Mouse (Mus musculus) embryonic facial prominence, embryonic 10.5 days (tissue): ENCODE results near the gene Rexo5. TPM values are rescaled to one million over a fixed set of nuclear protein-coding genes. Genes with fewer than 3 reads are reported as not detected.
A peak's percentile ranks its signal among the peaks of the same experiment; 100 is the strongest.

Experiments
- DNase-seq: peaks from one replicate; pipeline ENCODE4 v3.0.0-alpha.2; 2017; ENCODE audit warnings: low spot score
- H3K27ac ChIP-seq: fragments of 300-500 bp; sonication (generic); replicated peaks from 2 replicates; pipeline ENCODE4 v1.5.1; 2016; ENCODE audit warnings: mild to moderate bottlenecking
- H3K27me3 ChIP-seq: fragments of 300-500 bp; sonication (generic); replicated peaks from 2 replicates; pipeline ENCODE4 v1.6.1; 2016; ENCODE audit warnings: low read depth, mild to moderate bottlenecking; ENCODE audit not compliant: poor library complexity, severe bottlenecking
- H3K36me3 ChIP-seq: fragments of 300-500 bp; sonication (generic); replicated peaks from 2 replicates; pipeline ENCODE4 v1.6.1; 2016; ENCODE audit warnings: mild to moderate bottlenecking, moderate library complexity
- H3K4me1 ChIP-seq: fragments of 300-500 bp; sonication (generic); 2 replicates; pipeline ENCODE4 v1.6.1; 2016
- H3K4me3 ChIP-seq: fragments of 300-500 bp; sonication (generic); 2 replicates; pipeline ENCODE4 v1.5.1; 2016; ENCODE audit warnings: mild to moderate bottlenecking, moderate library complexity
- H3K9me3 ChIP-seq: fragments of 300-500 bp; sonication (generic); 2 replicates; pipeline ENCODE4 v1.6.1; 2016; ENCODE audit warnings: mild to moderate bottlenecking
- WGBS: fragments of 180-500 bp; shearing (Covaris S2); methylation state at CpG from one replicate; pipeline ENCODE4 v1.1.7; 2016; 5-methylcytosine and 5-hydroxymethylcytosine counted together
- polyA plus RNA-seq: library from polyadenylated mRNA; unstranded; fragments of >200 nt; fragmentation: Nextera tagmentation; extraction: Ambion mirVana; gene quantifications from 2 replicates; pipeline ENCODE4 v1.2.1, GENCODE M21; 2016

Rexo5 gene
- polyA plus RNA-seq, 1 experiment from 2014 or later = 27.1 TPM

- H3K27ac ChIP-seq = no peak overlapping the region
- no peak for DNase-seq
- no peaks in the 10 kb centered on the region for H3K27me3 ChIP-seq
- H3K4me3 ChIP-seq = no peak overlapping the region
- no peaks in the 10 kb centered on the region for H3K9me3 ChIP-seq
- peaks cover 10% of the 10 kb centered on the region for H3K4me1 ChIP-seq
- WGBS = 90% methylated on average over 3 of the region's 3 CpGs
- peaks cover 75% of the 10 kb centered on the region for H3K36me3 ChIP-seq
Measured at GRCm38 (mm10) chr7:119789024-119789423, 4.8 kb upstream of the Rexo5 start.

- Histone ChIP-seq H3K27me3 (no peaks in the 10 kb centered on the region), H3K9me3 (no peaks in the 10 kb centered on the region), H3K4me3 (peak overlapping the region; percentile 82), H3K27ac (peak overlapping the region; percentile 94), H3K4me1 (peaks cover 17% of the 10 kb centered on the region), H3K36me3 (peaks cover 34% of the 10 kb centered on the region)
- WGBS = 1% methylated on average over 21 of the region's 21 CpGs
- DNase-seq = no peak
Measured at GRCm38 (mm10) chr7:119794251-119794638, 439 bp downstream of the Rexo5 start.

DNA sequence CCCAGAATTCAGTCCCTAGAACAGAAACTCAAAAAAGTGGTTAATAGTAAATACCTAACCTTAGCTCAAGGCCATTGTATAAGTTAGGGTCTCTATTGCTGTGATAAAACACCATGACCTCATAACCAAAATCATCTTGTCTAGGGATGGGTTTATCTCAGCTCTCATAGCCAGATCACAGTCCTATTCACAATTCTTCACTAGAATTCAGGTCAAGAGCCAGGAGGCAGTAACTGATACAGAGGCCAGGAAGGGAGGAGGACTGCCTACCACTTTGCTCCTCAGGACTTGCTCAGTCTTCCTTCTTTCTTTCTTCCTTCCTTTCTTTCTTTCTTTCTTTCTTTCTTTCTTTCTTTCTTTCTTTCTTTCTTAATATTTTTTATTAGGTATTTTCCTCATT is 1.5 kb downstream of the Rexo5 start:
- Histone ChIP-seq H3K4me3 (peak overlapping the region; percentile 82), H3K27me3 (no peaks in the 10 kb centered on the region), H3K4me1 (peaks cover 17% of the 10 kb centered on the region), H3K27ac (no peak overlapping the region), H3K9me3 (no peaks in the 10 kb centered on the region), H3K36me3 (peaks cover 34% of the 10 kb centered on the region)
- DNase-seq = no peak

GRCm38 (mm10) chr7:119800488-119800887 is 6.7 kb downstream of the Rexo5 start:
- WGBS = 97% methylated on average over 3 of the region's 3 CpGs

DNA sequence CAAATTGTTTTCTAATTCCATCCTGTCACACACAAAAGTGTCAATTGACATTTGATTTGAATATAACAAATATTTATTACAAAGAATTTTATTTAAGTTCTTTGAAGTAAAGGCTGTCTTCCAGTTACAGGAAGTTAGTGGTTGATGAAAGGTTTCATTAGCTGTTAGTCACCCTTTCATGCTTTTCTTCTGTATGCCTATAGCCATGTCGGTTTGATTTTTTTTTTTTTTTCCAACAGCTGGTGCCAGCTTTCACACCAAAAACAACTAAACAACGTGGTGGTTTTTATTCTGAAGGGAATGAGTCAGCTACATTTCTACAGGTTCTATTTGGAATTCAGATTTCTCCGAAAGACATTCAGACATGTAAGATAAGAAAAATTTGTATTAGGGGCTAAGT is 7.2 kb downstream of the Rexo5 start:
- peaks cover 53% of the 10 kb centered on the region for H3K36me3 ChIP-seq
- WGBS = 88% methylated on average over 3 of the region's 3 CpGs

More at GRCm38 (mm10) chr7:119800488-119800887, 6.7 kb downstream of the Rexo5 start:
- DNase-seq = no peak
- Histone ChIP-seq H3K4me1 (peaks cover under 1% of the 10 kb centered on the region; the same call in 1 of the 2 replicates), H3K4me3 (no peak overlapping the region), H3K36me3 (peaks cover 48% of the 10 kb centered on the region), H3K27ac (no peak overlapping the region), H3K9me3 (0 out of 2 replicates have a peak, but pooled peaks cover 2% of the 10 kb centered on the region), H3K27me3 (no peaks in the 10 kb centered on the region)

GRCm38 (mm10) chr7:119807396-119807795 is 13.6 kb downstream of the Rexo5 start:
- Histone ChIP-seq H3K27ac (no peak overlapping the region), H3K9me3 (no peaks in the 10 kb centered on the region), H3K4me3 (no peak overlapping the region), H3K27me3 (no peaks in the 10 kb centered on the region), H3K4me1 (no peaks in the 10 kb centered on the region), H3K36me3 (peaks cover 79% of the 10 kb centered on the region)
- 93% methylated on average over 5 of the region's 5 CpGs for WGBS
- DNase-seq = no peak

More for the DNA sequence above, 7.2 kb downstream of the Rexo5 start:
- Histone ChIP-seq H3K4me3 (no peak overlapping the region), H3K9me3 (0 out of 2 replicates have a peak, but pooled peaks cover 2% of the 10 kb centered on the region), H3K27ac (no peak overlapping the region), H3K4me1 (no peaks in the 10 kb centered on the region), H3K27me3 (no peaks in the 10 kb centered on the region)
- no peak for DNase-seq

- Histone ChIP-seq H3K4me3 (no peak overlapping the region), H3K36me3 (peaks cover 87% of the 10 kb centered on the region)
- 92% methylated on average over 3 of the region's 3 CpGs for WGBS
Measured at GRCm38 (mm10) chr7:119808723-119809122, 14.9 kb downstream of the Rexo5 start.

DNA sequence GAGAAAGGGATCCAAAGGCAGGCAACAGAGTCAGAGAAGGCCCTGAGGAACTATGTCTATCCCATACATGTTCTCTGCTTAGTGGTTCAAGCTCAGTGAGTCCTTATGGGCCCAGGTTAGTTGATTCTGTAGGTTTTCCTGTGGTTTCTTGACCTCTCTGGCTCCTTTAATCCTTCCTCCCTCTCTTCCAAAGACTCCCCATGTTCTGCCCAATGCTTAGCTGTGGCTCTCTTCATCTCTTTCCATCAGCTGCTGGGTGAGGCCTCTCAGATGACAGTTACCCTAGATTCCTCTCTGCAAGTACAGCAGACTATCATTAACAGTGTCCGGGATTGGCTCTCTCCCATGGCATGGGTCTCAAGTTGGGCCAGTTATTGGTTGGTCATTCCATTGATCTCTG is 41.6 kb downstream of the Rexo5 start:
- 91% methylated on average over 1 of the region's 1 CpGs for WGBS
- DNase-seq = no peak

More at GRCm38 (mm10) chr7:119808723-119809122, 14.9 kb downstream of the Rexo5 start:
- H3K9me3 ChIP-seq = no peaks in the 10 kb centered on the region
- H3K27ac ChIP-seq = no peak overlapping the region
- DNase-seq = no peak
- H3K4me1 ChIP-seq = no peaks in the 10 kb centered on the region
- no peaks in the 10 kb centered on the region for H3K27me3 ChIP-seq

DNA sequence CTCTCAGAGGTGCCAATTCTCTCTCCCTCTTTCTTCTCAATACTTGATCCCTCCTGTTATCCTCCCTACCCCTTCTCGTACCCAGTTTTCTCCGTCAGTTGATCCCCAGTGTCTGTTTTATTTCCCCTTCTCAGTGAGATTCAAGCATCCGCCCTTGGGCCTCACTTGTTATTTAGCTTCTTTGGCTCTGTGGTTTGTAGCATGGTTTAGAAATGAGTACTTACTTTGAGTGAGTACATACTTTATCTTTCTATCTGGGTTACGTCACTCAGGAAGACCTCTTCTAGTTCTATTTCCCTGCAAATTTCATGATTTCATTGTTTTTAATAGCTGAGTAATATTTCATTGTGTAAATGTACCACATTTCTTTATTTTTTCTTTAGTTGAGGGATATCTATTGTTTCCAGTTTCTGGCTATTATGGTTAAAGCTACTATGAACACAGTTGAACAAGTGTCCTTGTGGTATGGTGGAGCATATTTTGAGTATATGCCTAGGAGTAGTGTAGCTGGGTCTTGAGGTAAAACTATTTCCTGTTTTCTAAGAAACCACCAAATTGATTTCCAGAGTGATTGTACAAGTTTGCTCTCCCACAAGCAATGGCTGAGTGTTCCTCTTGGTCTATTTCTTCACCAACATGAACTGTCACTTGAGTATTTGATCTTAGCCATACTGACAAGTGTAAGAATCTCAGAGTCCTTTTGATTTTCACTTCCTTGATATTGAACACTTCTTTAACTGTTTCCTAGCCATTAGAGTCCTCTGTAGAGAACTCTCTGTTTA is 42.4 kb downstream of the Rexo5 start:
- H3K4me1 ChIP-seq = no peaks in the 10 kb centered on the region
- no peaks in the 10 kb centered on the region for H3K9me3 ChIP-seq
- H3K36me3 ChIP-seq = peaks cover 65% of the 10 kb centered on the region
- no peak for DNase-seq
- H3K4me3 ChIP-seq = no peak overlapping the region
- no peaks in the 10 kb centered on the region for H3K27me3 ChIP-seq
- 96% methylated on average over 4 of the region's 4 CpGs for WGBS
- H3K27ac ChIP-seq = no peak overlapping the region

More for the DNA sequence above, 41.6 kb downstream of the Rexo5 start:
- Histone ChIP-seq H3K4me3 (no peak overlapping the region), H3K27me3 (no peaks in the 10 kb centered on the region), H3K36me3 (peaks cover 64% of the 10 kb centered on the region), H3K4me1 (no peaks in the 10 kb centered on the region), H3K27ac (no peak overlapping the region), H3K9me3 (no peaks in the 10 kb centered on the region)

DNA sequence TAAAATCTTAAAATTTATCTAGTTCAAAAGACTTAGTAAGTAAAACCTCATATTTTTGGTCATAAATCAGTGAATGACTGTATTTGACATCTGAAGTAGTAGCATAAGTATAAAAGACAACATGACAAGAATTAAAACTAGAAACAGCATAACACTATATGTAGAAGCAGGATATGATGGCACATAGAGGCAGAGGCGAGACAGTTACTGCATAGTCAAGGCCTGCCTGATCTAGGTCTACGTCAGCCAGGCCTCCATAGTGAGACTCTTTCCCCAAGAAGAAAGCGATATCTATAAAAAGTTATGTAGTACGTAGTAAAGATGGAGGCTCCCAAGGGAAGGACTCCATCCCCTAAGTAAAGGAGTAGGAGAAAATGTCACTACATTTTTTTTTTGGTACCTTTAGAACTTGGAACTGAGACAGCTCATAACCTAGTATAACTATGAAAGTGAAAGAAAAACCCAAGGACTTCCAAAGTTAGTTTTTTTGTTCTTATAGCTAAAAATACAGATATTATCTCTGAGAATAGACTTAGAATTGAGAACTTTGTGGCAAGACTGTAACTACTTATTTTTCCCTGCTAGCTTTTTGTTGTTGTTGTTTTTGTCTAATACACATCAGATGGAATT is 48.1 kb downstream of the Rexo5 start:
- 91% methylated on average over 4 of the region's 4 CpGs for WGBS
- no peak for DNase-seq
- peaks cover 57% of the 10 kb centered on the region for H3K36me3 ChIP-seq
- no peak overlapping the region for H3K27ac ChIP-seq
- H3K4me1 ChIP-seq = no peaks in the 10 kb centered on the region
- no peak overlapping the region for H3K4me3 ChIP-seq
- no peaks in the 10 kb centered on the region for H3K27me3 ChIP-seq
- no peaks in the 10 kb centered on the region for H3K9me3 ChIP-seq

- Histone ChIP-seq H3K9me3 (no peaks in the 10 kb centered on the region), H3K4me3 (no peak overlapping the region), H3K4me1 (no peaks in the 10 kb centered on the region), H3K27ac (no peak overlapping the region), H3K36me3 (peaks cover 49% of the 10 kb centered on the region), H3K27me3 (no peaks in the 10 kb centered on the region)
- DNase-seq = no peak
- 90% methylated on average over 2 of the region's 2 CpGs for WGBS
Measured at GRCm38 (mm10) chr7:119845541-119845940, 51.7 kb downstream of the Rexo5 start.

DNA sequence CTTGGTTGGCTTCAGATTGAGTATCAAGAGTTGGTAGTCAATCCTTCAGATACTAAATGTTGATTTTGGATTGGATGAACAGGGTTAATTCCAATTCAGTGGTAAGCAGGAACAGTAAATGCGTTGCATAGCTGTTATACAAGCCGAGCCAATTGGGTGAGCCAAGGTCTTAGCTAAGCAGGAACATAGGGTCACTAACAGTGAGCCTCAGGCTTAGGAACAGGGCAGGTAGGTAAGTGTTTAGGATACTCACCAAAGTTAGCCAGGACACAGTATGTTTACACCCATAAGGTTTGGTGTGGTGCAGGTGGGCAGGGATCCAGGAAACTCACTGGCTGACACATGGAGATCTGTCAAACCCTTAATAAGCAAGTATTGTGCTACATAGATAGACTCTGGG is 53.6 kb downstream of the Rexo5 start:
- Histone ChIP-seq H3K4me3 (no peak overlapping the region), H3K27ac (no peak overlapping the region), H3K27me3 (no peaks in the 10 kb centered on the region), H3K4me1 (no peaks in the 10 kb centered on the region), H3K9me3 (no peaks in the 10 kb centered on the region), H3K36me3 (peaks cover 58% of the 10 kb centered on the region)
- no peak for DNase-seq
- WGBS = 89% methylated on average over 2 of the region's 2 CpGs

DNA sequence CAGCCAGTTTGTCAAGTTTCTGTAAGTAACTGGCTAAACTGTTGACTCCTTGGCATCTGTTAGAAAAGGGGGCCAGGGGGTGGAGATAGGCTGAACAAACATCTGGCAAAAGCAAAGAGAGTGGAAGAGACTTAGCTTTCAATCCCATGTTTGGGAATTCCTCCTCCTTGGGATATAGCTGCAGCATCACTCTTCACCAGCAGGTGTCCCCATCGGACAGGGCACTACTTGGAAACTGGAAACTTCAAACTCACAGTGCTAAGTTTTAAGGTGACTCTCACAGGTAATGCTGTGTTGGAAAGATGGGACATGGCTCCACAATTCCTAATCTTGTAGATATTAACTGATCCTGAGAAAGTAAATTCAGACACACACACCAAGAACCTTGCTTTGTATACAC is 55.3 kb downstream of the Rexo5 start:
- H3K4me1 ChIP-seq = no peaks in the 10 kb centered on the region
- no peak overlapping the region for H3K27ac ChIP-seq
- no peaks in the 10 kb centered on the region for H3K9me3 ChIP-seq
- H3K27me3 ChIP-seq = no peaks in the 10 kb centered on the region
- DNase-seq = peak; percentile 59
- 0% methylated on average over 1 of the region's 1 CpGs for WGBS
- peaks cover 62% of the 10 kb centered on the region for H3K36me3 ChIP-seq
- no peak overlapping the region for H3K4me3 ChIP-seq
